Mouse (Mus musculus) ES-Bruce4 (cell line): Measurements from ENCODE around the gene Asic2. TPM values are rescaled to one million over a fixed set of nuclear protein-coding genes. Genes with fewer than 3 reads are reported as not detected.

Source experiments
- H3K27ac ChIP-seq: 2 replicates; pipeline ENCODE4 v1.5.1; 2012; ENCODE audit warnings: low read length, inconsistent platforms; ENCODE audit not compliant: insufficient read depth
- H3K27me3 ChIP-seq: 2 replicates; pipeline ENCODE4 v1.6.1; 2012; ENCODE audit warnings: mild to moderate bottlenecking, low read length, inconsistent platforms; ENCODE audit not compliant: control insufficient read depth, poor library complexity, insufficient read depth, severe bottlenecking
- H3K36me3 ChIP-seq: 2 replicates; pipeline ENCODE4 v1.6.1; 2012; ENCODE audit warnings: inconsistent platforms, mild to moderate bottlenecking, low read length, moderate library complexity; ENCODE audit not compliant: control insufficient read depth, poor library complexity, insufficient read depth, severe bottlenecking
- H3K4me1 ChIP-seq: one replicate; pipeline ENCODE4 v1.8.1; 2011; ENCODE audit warnings: low read length; ENCODE audit not compliant: control insufficient read depth, insufficient read depth
- H3K4me3 ChIP-seq: 2 replicates; pipeline ENCODE4 v1.5.1; 2011; ENCODE audit warnings: low read depth, mild to moderate bottlenecking, low read length
- H3K9ac ChIP-seq: 2 replicates; pipeline ENCODE4 v1.6.1; 2012; ENCODE audit warnings: low read depth, mild to moderate bottlenecking, inconsistent platforms; ENCODE audit not compliant: poor library complexity, severe bottlenecking
- H3K9me3 ChIP-seq: replicated peaks from 2 replicates; pipeline ENCODE4 v1.6.1; 2012; ENCODE audit warnings: mild to moderate bottlenecking, low read length, inconsistent platforms; ENCODE audit not compliant: control insufficient read depth, poor library complexity, insufficient read depth, severe bottlenecking
- CTCF ChIP-seq: IDR thresholded peaks from one replicate; pipeline ENCODE4 v1.8.1; 2011; ENCODE audit warnings: low read depth, low read length
- EP300 ChIP-seq: IDR thresholded peaks from 2 replicates; pipeline ENCODE4 v1.6.1; 2011; ENCODE audit warnings: low read depth, low read length; ENCODE audit not compliant: insufficient read depth
- POLR2A ChIP-seq: IDR thresholded peaks from one replicate; pipeline ENCODE4 v1.8.1; 2011; ENCODE audit warnings: low read length; ENCODE audit not compliant: insufficient read depth
- polyA plus RNA-seq: library from polyadenylated mRNA; stranded (reverse); fragments of >200 nt; gene quantifications from 2 replicates; pipeline ENCODE4 v1.2.4, GENCODE M21; 2011; ENCODE audit warnings: low read depth; ENCODE audit not compliant: missing spikeins, insufficient read depth, insufficient read length

Asic2 gene
- polyA plus RNA-seq, 1 experiment = not detected

- Histone ChIP-seq H3K4me1 (no peaks in the 10 kb centered on the region), H3K27me3 (no peaks in the 10 kb centered on the region), H3K4me3 (no peak overlapping the region), H3K36me3 (no peaks in the 10 kb centered on the region), H3K9ac (no peak overlapping the region), H3K27ac (no peak overlapping the region), H3K9me3 (no peaks in the 10 kb centered on the region)
- TF ChIP-seq EP300 = no peak
- TF ChIP-seq CTCF = no peak
- TF ChIP-seq POLR2A = no peak
These were observed 1091.1 kb downstream of the Asic2 start for GRCm38 (mm10) chr11:80877131-80877651.

- no peaks in the 10 kb centered on the region for H3K9me3 ChIP-seq
- H3K9ac ChIP-seq = no peak overlapping the region
- no peaks in the 10 kb centered on the region for H3K4me1 ChIP-seq
- no peaks in the 10 kb centered on the region for H3K36me3 ChIP-seq
- H3K27me3 ChIP-seq = no peaks in the 10 kb centered on the region
- no peak overlapping the region for H3K4me3 ChIP-seq
- H3K27ac ChIP-seq = no peak overlapping the region
- TF ChIP-seq EP300 (no peak), CTCF (peak; percentile 84), POLR2A (no peak)
These were observed 1095.5 kb downstream of the Asic2 start for GRCm38 (mm10) chr11:80872509-80873474.

GRCm38 (mm10) chr11:80868039-80868438, 1100.2 kb downstream of the Asic2 start:
- Histone ChIP-seq H3K27me3 (no peaks in the 10 kb centered on the region), H3K27ac (no peak overlapping the region), H3K4me1 (no peaks in the 10 kb centered on the region), H3K9ac (no peak overlapping the region), H3K9me3 (no peaks in the 10 kb centered on the region), H3K36me3 (no peaks in the 10 kb centered on the region), H3K4me3 (no peak overlapping the region)
- TF ChIP-seq CTCF = no peak
- no peak for TF ChIP-seq POLR2A
- no peak for TF ChIP-seq EP300

- no peaks in the 10 kb centered on the region for H3K36me3 ChIP-seq
- TF ChIP-seq POLR2A (no peak), CTCF (no peak), EP300 (no peak)
- no peak overlapping the region for H3K4me3 ChIP-seq
- no peak overlapping the region for H3K9ac ChIP-seq
- no peaks in the 10 kb centered on the region for H3K27me3 ChIP-seq
- no peak overlapping the region for H3K27ac ChIP-seq
- H3K9me3 ChIP-seq = no peaks in the 10 kb centered on the region
- H3K4me1 ChIP-seq = no peaks in the 10 kb centered on the region
These were observed 1105.3 kb downstream of the Asic2 start for GRCm38 (mm10) chr11:80862941-80863340.

GRCm38 (mm10) chr11:80858065-80858464, 1110.2 kb downstream of the Asic2 start, which contains the start of gene Spaca3:
Gene Spaca3 (plus strand): TSS chr11:80858365.
- Histone ChIP-seq H3K27ac (no peak within 1 kb of the TSS), H3K27me3 (no peaks in the 10 kb centered on the region)
- TF ChIP-seq CTCF (no peak), POLR2A (no peak), EP300 (no peak)

GRCm38 (mm10) chr11:80856827-80857226, 1111.4 kb downstream of the Asic2 start:
- no peak for TF ChIP-seq POLR2A
- no peak for TF ChIP-seq EP300
- TF ChIP-seq CTCF = no peak
- no peak overlapping the region for H3K9ac ChIP-seq
- H3K4me1 ChIP-seq = no peaks in the 10 kb centered on the region
- H3K27ac ChIP-seq = no peak overlapping the region
- no peaks in the 10 kb centered on the region for H3K27me3 ChIP-seq
- no peak overlapping the region for H3K4me3 ChIP-seq
- no peaks in the 10 kb centered on the region for H3K9me3 ChIP-seq
- no peaks in the 10 kb centered on the region for H3K36me3 ChIP-seq

More at GRCm38 (mm10) chr11:80858065-80858464, 1110.2 kb downstream of the Asic2 start, which contains the start of gene Spaca3:
- Histone ChIP-seq H3K36me3 (no peaks in the 10 kb centered on the region), H3K9ac (no peak within 1 kb of the TSS), H3K4me1 (no peaks in the 10 kb centered on the region), H3K9me3 (no peaks in the 10 kb centered on the region), H3K4me3 (no peak within 1 kb of the TSS)
